Comparison of ENCODE assay signal across 14 mouse cellular contexts in genomic region chr4:62514995-62515394, GRCm38 (mm10). TPM values are rescaled to one million over a fixed set of nuclear protein-coding genes. Genes with fewer than 3 reads are reported as not detected.
DNase-seq lines count a peak whose midpoint lies in the region; ATAC-seq lines count a peak whose summit lies in the region.
"Had no signal": no experiment of that assay in that cellular context is flagged by ENCODE, and none has a peak within 500 bp of the region (broad histone marks: within the 10 kb centered on the region; RNA-seq: fewer than 3 reads in every experiment).

No protein-coding gene starts in this region.

- H3K9me3 ChIP-seq in heart, embryonic 15.5 days (replicated peaks): no peaks in the 10 kb centered on the region
- no peaks in the 10 kb centered on the region for H3K9me3 ChIP-seq in lung, embryonic 16.5 days (ENCODE audit: control insufficient read depth, low read length)
- no peaks in the 10 kb centered on the region for H3K9me3 ChIP-seq in liver, embryonic 16.5 days (replicated peaks; ENCODE audit: control insufficient read depth, low read length)
- H3K9me3 ChIP-seq: embryonic facial prominence, embryonic 15.5 days; limb, embryonic 12.5 days had no signal

- H3K36me3 ChIP-seq in heart, embryonic 15.5 days: peaks cover 30% of the 10 kb centered on the region
- H3K36me3 ChIP-seq in lung, embryonic 16.5 days (ENCODE audit: control insufficient read depth, insufficient read depth, low read length): peaks cover 39% of the 10 kb centered on the region
- peaks cover 48% of the 10 kb centered on the region for H3K36me3 ChIP-seq in liver, embryonic 16.5 days (ENCODE audit: control insufficient read depth, insufficient read depth)

- peaks cover 43% of the 10 kb centered on the region for H3K4me1 ChIP-seq in heart, embryonic 15.5 days (replicated peaks)
- H3K4me1 ChIP-seq in lung, embryonic 16.5 days (replicated peaks; ENCODE audit: control insufficient read depth, insufficient read depth, low read length): peaks cover 40% of the 10 kb centered on the region
- peaks cover 56% of the 10 kb centered on the region for H3K4me1 ChIP-seq in liver, embryonic 16.5 days (ENCODE audit: control insufficient read depth, low read depth, low read length)

- H3K4me3 ChIP-seq in heart, embryonic 15.5 days: no peak overlapping the region
- H3K4me3 ChIP-seq in lung, embryonic 16.5 days (ENCODE audit: low read length): no peak overlapping the region; the same call in 1 of the 2 replicates
- peak overlapping the region; percentile 72 for H3K4me3 ChIP-seq in liver, embryonic 16.5 days (ENCODE audit: low read depth, low read length)
- H3K4me3 ChIP-seq: embryonic facial prominence, embryonic 15.5 days; limb, embryonic 12.5 days had no signal

- peak; percentile 39 for DNase-seq in cerebellum, adult 9-10 months
- DNase-seq in cerebellum, postnatal 14 days: no peak
- DNase-seq in heart, adult 11 months: no peak
- DNase-seq in lung, postnatal 4 days: no peak
- no peak for DNase-seq in layer of hippocampus, adult 8-10 months (ENCODE audit: low spot score in 2 of 2)
- DNase-seq: cerebellum, adult 11 months; kidney, adult 11 months; thymus, postnatal 4 days had no signal

- ATAC-seq in heart, embryonic 15.5 days (replicated peaks; ENCODE audit: insufficient number of reproducible peaks, insufficient read depth, low FRiP score, low read depth): no peak
- peak; percentile 6; the same call in 1 of the 2 replicates for ATAC-seq in lung, embryonic 16.5 days (ENCODE audit: low read depth)
- no peak for ATAC-seq in liver, embryonic 16.5 days (ENCODE audit: low read depth)

- no peak overlapping the region for H3K9ac ChIP-seq in heart, embryonic 15.5 days
- no peak overlapping the region for H3K9ac ChIP-seq in lung, embryonic 16.5 days (ENCODE audit: low read length)
- peak overlapping the region; percentile 91 for H3K9ac ChIP-seq in liver, embryonic 16.5 days (ENCODE audit: low read depth, low read length)
- H3K9ac ChIP-seq: embryonic facial prominence, embryonic 15.5 days; limb, embryonic 12.5 days had no signal

- H3K27ac ChIP-seq in heart, embryonic 15.5 days: peak overlapping the region; percentile 68
- peak overlapping the region; percentile 95 for H3K27ac ChIP-seq in lung, embryonic 16.5 days (ENCODE audit: low read length)
- peak overlapping the region; percentile 98 for H3K27ac ChIP-seq in liver, embryonic 16.5 days (ENCODE audit: low read length)
- H3K27ac ChIP-seq: embryonic facial prominence, embryonic 15.5 days; limb, embryonic 12.5 days had no signal

- H3K4me2 ChIP-seq in heart, embryonic 15.5 days: no peak overlapping the region
- peak overlapping the region; percentile 7; the same call in 1 of the 2 replicates for H3K4me2 ChIP-seq in lung, embryonic 16.5 days (ENCODE audit: low read depth, low read length)
- H3K4me2 ChIP-seq in liver, embryonic 16.5 days (ENCODE audit: low read depth, low read length): peak overlapping the region; percentile 87
- H3K4me2 ChIP-seq: embryonic facial prominence, embryonic 15.5 days; limb, embryonic 12.5 days; midbrain, embryonic 11.5 days had no signal

- 67% methylated on average over 7 of the region's 7 CpGs for WGBS in heart, embryonic 15.5 days
- 62% methylated on average over 7 of the region's 7 CpGs for WGBS in lung, embryonic 16.5 days
- 66% methylated on average over 7 of the region's 7 CpGs for WGBS in liver, embryonic 16.5 days (ENCODE audit: insufficient replicate concordance)

- no peaks in the 10 kb centered on the region for H3K27me3 ChIP-seq in heart, embryonic 15.5 days
- H3K27me3 ChIP-seq in lung, embryonic 16.5 days (ENCODE audit: control insufficient read depth, insufficient read depth, low read depth, low read length): no peaks in the 10 kb centered on the region
- no peaks in the 10 kb centered on the region for H3K27me3 ChIP-seq in liver, embryonic 16.5 days (ENCODE audit: control insufficient read depth, insufficient read depth, low read depth, low read length)
- H3K27me3 ChIP-seq: embryonic facial prominence, embryonic 15.5 days; limb, embryonic 12.5 days had no signal

RNA-seq across cellular contexts. Expression of gene Alad, which starts 4.7 kb away (rescaled TPM):
- polyA plus RNA-seq in heart, embryonic 15.5 days (2015; fragmentation: Nextera tagmentation; extraction: Ambion mirVana): 56.0 and 65.4 TPM in 2 replicates
- polyA plus RNA-seq in lung, embryonic 16.5 days (2015; fragmentation: Nextera tagmentation; extraction: Ambion mirVana): 141 and 168 TPM in 2 replicates
- 516 and 530 TPM in 2 replicates for polyA plus RNA-seq in liver, embryonic 16.5 days (2015; fragmentation: Nextera tagmentation; extraction: Ambion mirVana)
- 10 to 100 TPM; 28.4 to 34.6 (median 30.9) TPM for total RNA-seq in layer of hippocampus, adult 8-10 months (2022)

RNA-seq across cellular contexts. Expression of gene Pole3, which starts 9.9 kb away (rescaled TPM):
- polyA plus RNA-seq in heart, embryonic 15.5 days (2015; fragmentation: Nextera tagmentation; extraction: Ambion mirVana): 43.1 and 53.9 TPM in 2 replicates
- 79.9 and 83.8 TPM in 2 replicates for polyA plus RNA-seq in lung, embryonic 16.5 days (2015; fragmentation: Nextera tagmentation; extraction: Ambion mirVana)
- 44.8 and 48.9 TPM in 2 replicates for polyA plus RNA-seq in liver, embryonic 16.5 days (2015; fragmentation: Nextera tagmentation; extraction: Ambion mirVana)
- 10 to 100 TPM; 27.5 to 29.7 (median 27.9) TPM for total RNA-seq in layer of hippocampus, adult 8-10 months (2022)

RNA-seq across cellular contexts. Expression of gene 4933430I17Rik, which starts 10.2 kb away (rescaled TPM):
- polyA plus RNA-seq in heart, embryonic 15.5 days (2015; fragmentation: Nextera tagmentation; extraction: Ambion mirVana): 0.20 and 0.37 TPM in 2 replicates
- 0.40 and 0.54 TPM in 2 replicates for polyA plus RNA-seq in lung, embryonic 16.5 days (2015; fragmentation: Nextera tagmentation; extraction: Ambion mirVana)
- 0.06 TPM in 2 replicates for polyA plus RNA-seq in liver, embryonic 16.5 days (2015; fragmentation: Nextera tagmentation; extraction: Ambion mirVana)
- total RNA-seq in layer of hippocampus, adult 8-10 months (2022): under 1 TPM in 3 of 4 experiments, not detected in 1; 0.23 to 0.59 (median 0.55) TPM

RNA-seq across cellular contexts. Expression of gene Hdhd3, which starts 11.7 kb away (rescaled TPM):
- polyA plus RNA-seq in heart, embryonic 15.5 days (2015; fragmentation: Nextera tagmentation; extraction: Ambion mirVana): 7.6 and 10.8 TPM in 2 replicates
- 19.1 and 20.9 TPM in 2 replicates for polyA plus RNA-seq in lung, embryonic 16.5 days (2015; fragmentation: Nextera tagmentation; extraction: Ambion mirVana)
- 9.0 and 9.5 TPM in 2 replicates for polyA plus RNA-seq in liver, embryonic 16.5 days (2015; fragmentation: Nextera tagmentation; extraction: Ambion mirVana)
- total RNA-seq in layer of hippocampus, adult 8-10 months (2022): 10 to 100 TPM in 1 of 4 experiments, 1 to 10 TPM in 3; 8.6 to 11.5 (median 9.6) TPM

RNA-seq across cellular contexts. Expression of gene Bspry, which starts 35.1 kb away (rescaled TPM):
- 1.4 and 4.4 TPM in 2 replicates for polyA plus RNA-seq in heart, embryonic 15.5 days (2015; fragmentation: Nextera tagmentation; extraction: Ambion mirVana)
- polyA plus RNA-seq in lung, embryonic 16.5 days (2015; fragmentation: Nextera tagmentation; extraction: Ambion mirVana): 47.9 and 59.2 TPM in 2 replicates
- polyA plus RNA-seq in liver, embryonic 16.5 days (2015; fragmentation: Nextera tagmentation; extraction: Ambion mirVana): 0.15 and 0.27 TPM in 2 replicates
- total RNA-seq in layer of hippocampus, adult 8-10 months (2022): under 1 TPM in 3 of 4 experiments, not detected in 1; 0.28 to 0.43 (median 0.30) TPM
